Mouse (Mus musculus) embryonic facial prominence, embryonic 10.5 days (tissue): ENCODE data around the gene Lrrc72. TPM values are rescaled to one million over a fixed set of nuclear protein-coding genes. Genes with fewer than 3 reads are reported as not detected.

Source experiments
- DNase-seq: peaks from one replicate; pipeline ENCODE4 v3.0.0-alpha.2; 2017; ENCODE audit warnings: low spot score
- H3K27ac ChIP-seq: fragments of 300-500 bp; sonication (generic); replicated peaks from 2 replicates; pipeline ENCODE4 v1.5.1; 2016; ENCODE audit warnings: mild to moderate bottlenecking
- H3K27me3 ChIP-seq: fragments of 300-500 bp; sonication (generic); replicated peaks from 2 replicates; pipeline ENCODE4 v1.6.1; 2016; ENCODE audit warnings: low read depth, mild to moderate bottlenecking; ENCODE audit not compliant: poor library complexity, severe bottlenecking
- H3K36me3 ChIP-seq: fragments of 300-500 bp; sonication (generic); replicated peaks from 2 replicates; pipeline ENCODE4 v1.6.1; 2016; ENCODE audit warnings: mild to moderate bottlenecking, moderate library complexity
- H3K4me1 ChIP-seq: fragments of 300-500 bp; sonication (generic); 2 replicates; pipeline ENCODE4 v1.6.1; 2016
- H3K4me3 ChIP-seq: fragments of 300-500 bp; sonication (generic); 2 replicates; pipeline ENCODE4 v1.5.1; 2016; ENCODE audit warnings: mild to moderate bottlenecking, moderate library complexity
- H3K9me3 ChIP-seq: fragments of 300-500 bp; sonication (generic); 2 replicates; pipeline ENCODE4 v1.6.1; 2016; ENCODE audit warnings: mild to moderate bottlenecking
- WGBS: fragments of 180-500 bp; shearing (Covaris S2); methylation state at CpG from one replicate; pipeline ENCODE4 v1.1.7; 2016; 5-methylcytosine and 5-hydroxymethylcytosine counted together
- polyA plus RNA-seq: library from polyadenylated mRNA; unstranded; fragments of >200 nt; fragmentation: Nextera tagmentation; extraction: Ambion mirVana; gene quantifications from 2 replicates; pipeline ENCODE4 v1.2.1, GENCODE M21; 2016

The Lrrc72 gene
- not detected in 2 replicates for polyA plus RNA-seq

DNA sequence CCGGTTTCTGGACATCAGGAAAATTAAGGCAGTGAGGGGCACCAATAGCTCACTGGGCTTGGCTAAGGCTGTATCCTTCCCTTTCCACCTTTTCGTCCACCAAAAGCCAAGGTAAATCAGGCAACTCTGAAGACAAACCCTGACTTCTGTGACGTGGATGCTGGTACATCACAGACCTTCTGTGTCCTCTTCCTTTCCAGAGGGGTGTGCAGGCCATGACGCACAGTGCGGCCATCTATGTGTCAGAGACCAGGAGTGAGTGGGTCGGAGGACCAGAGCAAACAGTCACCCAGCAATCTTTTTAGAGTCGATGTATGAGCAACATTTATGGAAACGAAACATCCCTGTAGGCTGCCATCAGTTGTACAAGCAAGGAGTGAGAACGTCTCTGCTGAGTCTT is at the start of gene Lrrc72:
Lrrc72 (minus strand) TSS at position 101 of the 400 bp plus-strand sequence.
- DNase-seq: no peak
- WGBS: 93% methylated on average over 9 of the region's 9 CpGs
- no peaks in the 10 kb centered on the region for H3K9me3 ChIP-seq
- no peaks in the 10 kb centered on the region for H3K4me1 ChIP-seq
- no peak within 1 kb of the TSS for H3K27ac ChIP-seq
- H3K27me3 ChIP-seq: no peaks in the 10 kb centered on the region
- H3K4me3 ChIP-seq: no peak within 1 kb of the TSS
- no peaks in the 10 kb centered on the region for H3K36me3 ChIP-seq

DNA sequence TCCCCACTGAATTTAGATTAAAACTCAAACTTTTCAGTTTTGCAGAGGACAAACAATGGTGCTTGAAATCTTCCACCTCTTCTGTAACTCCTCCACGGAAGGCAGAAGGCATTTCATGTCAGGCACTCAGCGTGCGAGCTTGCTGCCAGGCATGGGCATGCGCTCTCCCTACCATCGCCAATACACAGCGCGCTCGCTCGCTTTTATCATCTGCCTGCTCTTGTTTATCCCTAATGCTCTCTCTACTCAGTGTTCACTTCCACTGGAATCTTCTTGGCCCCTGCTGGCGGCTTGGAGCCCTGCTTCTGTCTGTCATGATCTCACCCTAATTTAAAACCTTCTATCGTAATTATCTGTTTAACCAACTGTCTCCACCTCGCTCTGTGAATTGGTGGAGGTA is 49.1 kb upstream of the Lrrc72 start:
- Histone ChIP-seq H3K4me1 (no peaks in the 10 kb centered on the region), H3K36me3 (no peaks in the 10 kb centered on the region), H3K27ac (no peak overlapping the region), H3K4me3 (no peak overlapping the region), H3K27me3 (no peaks in the 10 kb centered on the region), H3K9me3 (no peaks in the 10 kb centered on the region)
- no peak for DNase-seq
- WGBS: 84% methylated on average over 12 of the region's 12 CpGs

DNA sequence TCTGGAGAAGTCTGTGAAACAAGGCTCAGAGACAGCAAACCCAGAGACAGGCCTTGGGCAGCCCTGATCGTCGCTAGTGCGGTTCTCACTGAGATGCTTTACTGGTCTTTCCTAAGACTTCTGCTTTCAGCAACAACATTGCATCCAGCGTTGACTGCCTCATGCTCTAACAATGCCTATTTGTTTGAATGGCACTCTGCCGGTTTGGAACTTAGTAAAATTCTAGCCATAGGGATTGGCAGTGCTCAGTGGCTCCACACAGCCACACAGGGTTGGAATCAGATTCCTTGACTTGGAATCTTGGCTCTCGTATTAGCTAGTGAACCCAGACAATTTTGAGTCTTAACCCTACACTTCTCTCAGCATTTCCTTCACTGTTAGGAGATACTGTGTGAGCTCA is 38.1 kb upstream of the Lrrc72 start:
- H3K9me3 ChIP-seq: no peaks in the 10 kb centered on the region
- H3K27me3 ChIP-seq: no peaks in the 10 kb centered on the region
- no peak overlapping the region for H3K27ac ChIP-seq
- no peaks in the 10 kb centered on the region for H3K36me3 ChIP-seq
- H3K4me3 ChIP-seq: no peak overlapping the region
- H3K4me1 ChIP-seq: no peaks in the 10 kb centered on the region
- no peak for DNase-seq
- 76% methylated on average over 6 of the region's 6 CpGs for WGBS

DNA sequence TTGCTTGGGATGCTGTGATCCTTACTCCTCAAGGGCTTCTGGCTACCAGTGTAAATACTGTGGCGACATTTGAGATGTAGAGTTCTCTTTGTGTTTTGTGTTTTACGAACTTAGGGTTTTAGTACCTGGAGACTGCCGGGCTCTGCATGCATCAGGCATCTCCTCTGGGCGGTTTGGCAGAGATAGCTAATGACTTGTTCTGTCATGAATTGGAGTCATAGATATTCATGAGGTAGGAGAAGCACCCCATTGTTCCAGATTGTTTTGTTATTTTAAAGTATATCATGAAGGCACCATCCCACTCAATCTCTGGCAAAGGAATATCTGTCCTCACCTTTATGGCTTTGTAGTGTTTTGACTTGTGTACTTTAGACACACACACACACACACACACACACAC is 37.3 kb upstream of the Lrrc72 start:
- Histone ChIP-seq H3K9me3 (no peaks in the 10 kb centered on the region), H3K27me3 (no peaks in the 10 kb centered on the region), H3K4me3 (no peak overlapping the region), H3K4me1 (no peaks in the 10 kb centered on the region), H3K36me3 (no peaks in the 10 kb centered on the region), H3K27ac (no peak overlapping the region)
- 84% methylated on average over 4 of the region's 4 CpGs for WGBS
- DNase-seq: no peak

DNA sequence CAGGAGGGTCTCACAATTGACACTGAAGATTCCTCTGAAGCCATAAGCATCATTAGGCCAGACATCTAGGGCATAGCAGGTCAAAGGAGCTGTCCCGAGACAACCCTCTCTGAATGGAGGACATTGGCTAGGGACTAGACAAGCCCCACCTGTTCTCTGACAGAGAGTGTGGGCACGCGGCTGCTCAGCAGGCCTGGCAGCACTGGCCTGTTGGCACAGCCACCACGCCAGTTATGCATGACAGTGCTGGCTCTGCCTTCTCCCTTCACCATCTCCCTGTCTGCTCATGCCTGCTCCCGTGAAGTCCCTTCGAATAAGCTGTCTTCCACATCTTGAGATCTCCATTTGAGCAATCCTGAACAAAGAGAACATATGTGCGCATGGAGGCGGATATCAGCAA is 36.4 kb upstream of the Lrrc72 start:
- H3K4me3 ChIP-seq: no peak overlapping the region
- 91% methylated on average over 8 of the region's 8 CpGs for WGBS
- no peaks in the 10 kb centered on the region for H3K36me3 ChIP-seq
- H3K4me1 ChIP-seq: no peaks in the 10 kb centered on the region
- no peak for DNase-seq
- no peak overlapping the region for H3K27ac ChIP-seq
- no peaks in the 10 kb centered on the region for H3K9me3 ChIP-seq
- H3K27me3 ChIP-seq: no peaks in the 10 kb centered on the region

DNA sequence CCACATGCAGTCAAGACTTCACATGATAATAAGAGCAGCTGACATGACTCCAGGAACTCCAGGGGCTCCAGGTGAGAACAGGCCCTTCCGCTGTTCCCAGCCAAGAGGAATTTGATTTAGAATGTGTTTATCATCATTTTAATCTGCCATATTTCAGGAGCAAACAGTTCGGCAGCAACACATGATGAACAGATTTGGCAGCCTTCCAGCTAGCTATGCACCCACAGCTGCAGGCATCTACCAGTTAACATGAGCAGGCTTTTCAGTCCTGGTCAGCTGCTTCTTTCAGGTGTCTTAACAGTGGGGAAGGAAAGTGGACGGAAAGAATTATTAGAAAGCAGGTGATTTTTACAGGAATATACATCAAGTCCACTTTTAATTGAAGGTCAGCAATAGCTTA is 21.6 kb upstream of the Lrrc72 start:
- 85% methylated on average over 3 of the region's 3 CpGs for WGBS
- H3K36me3 ChIP-seq: no peaks in the 10 kb centered on the region

DNA sequence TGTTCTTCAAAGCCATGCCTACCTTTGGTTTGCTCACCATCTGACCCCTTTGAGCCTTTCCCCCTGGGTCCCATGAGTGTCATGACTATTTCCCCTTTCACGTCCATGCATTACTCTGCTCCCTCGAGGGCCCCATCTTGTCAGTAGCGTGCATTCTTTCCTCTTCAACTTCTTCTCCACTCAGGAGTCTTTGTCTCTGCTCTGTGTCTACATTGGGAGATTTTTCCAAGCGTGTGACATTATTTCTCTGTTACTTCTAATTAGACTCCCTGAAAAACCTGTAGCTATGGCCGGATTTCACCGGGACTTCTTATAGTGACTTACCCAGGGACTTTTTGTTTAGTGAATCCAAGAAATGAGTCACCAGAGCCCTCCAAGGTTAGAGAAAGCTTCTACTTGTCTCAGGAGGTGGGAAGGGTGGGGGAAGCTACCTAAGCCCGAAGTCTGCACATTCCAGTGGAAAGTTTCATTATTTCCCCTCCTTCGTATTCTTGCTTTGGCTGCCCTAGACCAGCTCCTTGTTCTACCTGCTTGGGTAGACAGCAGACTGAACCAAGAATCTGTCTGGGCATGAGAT is 14.6 kb upstream of the Lrrc72 start:
- H3K36me3 ChIP-seq: no peaks in the 10 kb centered on the region
- no peaks in the 10 kb centered on the region for H3K4me1 ChIP-seq
- no peak for DNase-seq
- no peaks in the 10 kb centered on the region for H3K27me3 ChIP-seq
- no peak overlapping the region for H3K4me3 ChIP-seq
- WGBS: 84% methylated on average over 8 of the region's 8 CpGs
- no peak overlapping the region for H3K27ac ChIP-seq
- no peaks in the 10 kb centered on the region for H3K9me3 ChIP-seq

More for the DNA sequence above, 21.6 kb upstream of the Lrrc72 start:
- Histone ChIP-seq H3K27ac (no peak overlapping the region), H3K4me1 (no peaks in the 10 kb centered on the region), H3K27me3 (no peaks in the 10 kb centered on the region), H3K4me3 (no peak overlapping the region), H3K9me3 (no peaks in the 10 kb centered on the region)
- DNase-seq: no peak

DNA sequence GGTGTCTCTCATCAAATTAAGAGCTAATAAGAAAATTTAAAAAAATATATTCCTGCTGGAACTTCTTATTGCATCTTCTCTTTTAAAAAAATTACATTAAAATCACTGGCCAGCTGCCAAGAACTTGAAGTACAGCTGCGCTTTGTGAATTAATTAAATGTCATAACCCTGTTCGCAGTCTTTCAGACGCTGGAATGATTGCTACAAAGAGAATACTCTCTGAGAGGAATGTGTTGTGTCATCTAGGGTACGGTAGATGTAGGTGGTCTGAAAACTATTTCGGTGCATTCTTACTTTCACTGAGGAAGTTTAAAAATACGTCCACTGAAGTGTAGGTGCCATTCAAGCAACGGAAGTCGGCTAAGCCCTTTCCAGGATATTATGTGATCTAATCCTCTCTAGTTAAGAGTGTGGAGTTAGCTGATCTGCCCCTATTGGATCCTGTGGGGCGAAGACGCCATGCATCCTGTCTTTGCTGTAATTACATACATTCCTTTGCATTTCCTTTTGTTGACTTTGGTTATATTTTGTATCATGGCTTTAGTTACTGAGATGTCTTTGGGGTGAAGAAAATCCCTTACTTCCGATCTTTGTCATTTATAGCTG is 9.0 kb upstream of the Lrrc72 start:
- Histone ChIP-seq H3K27ac (no peak overlapping the region), H3K36me3 (no peaks in the 10 kb centered on the region), H3K27me3 (no peaks in the 10 kb centered on the region), H3K4me1 (no peaks in the 10 kb centered on the region), H3K9me3 (no peaks in the 10 kb centered on the region), H3K4me3 (no peak overlapping the region)
- no peak for DNase-seq
- WGBS: 81% methylated on average over 11 of the region's 11 CpGs

DNA sequence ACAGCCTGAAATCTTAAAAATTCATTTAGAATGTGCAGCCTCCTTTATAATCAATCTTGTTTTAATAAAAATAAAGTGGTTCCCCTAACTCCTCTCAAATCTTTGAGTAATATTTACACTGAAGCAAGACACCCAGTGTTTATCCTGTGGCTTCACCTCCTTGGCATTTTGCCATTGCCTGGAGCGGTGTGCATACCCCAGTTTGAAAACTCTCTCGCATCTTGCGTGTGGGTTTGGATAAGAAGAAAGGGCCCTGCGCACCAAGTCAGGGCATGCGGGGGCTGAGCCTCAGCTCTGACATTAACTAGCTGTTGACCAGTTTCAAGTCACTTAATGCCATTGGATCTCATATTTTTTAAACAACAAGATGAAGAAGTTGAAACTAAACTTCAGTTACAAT is 2.2 kb upstream of the Lrrc72 start:
- H3K4me1 ChIP-seq: no peaks in the 10 kb centered on the region
- peak; percentile 23 for DNase-seq
- H3K36me3 ChIP-seq: no peaks in the 10 kb centered on the region
- no peaks in the 10 kb centered on the region for H3K27me3 ChIP-seq
- WGBS: 67% methylated on average over 5 of the region's 5 CpGs
- H3K27ac ChIP-seq: no peak overlapping the region
- H3K9me3 ChIP-seq: no peaks in the 10 kb centered on the region
- H3K4me3 ChIP-seq: no peak overlapping the region

DNA sequence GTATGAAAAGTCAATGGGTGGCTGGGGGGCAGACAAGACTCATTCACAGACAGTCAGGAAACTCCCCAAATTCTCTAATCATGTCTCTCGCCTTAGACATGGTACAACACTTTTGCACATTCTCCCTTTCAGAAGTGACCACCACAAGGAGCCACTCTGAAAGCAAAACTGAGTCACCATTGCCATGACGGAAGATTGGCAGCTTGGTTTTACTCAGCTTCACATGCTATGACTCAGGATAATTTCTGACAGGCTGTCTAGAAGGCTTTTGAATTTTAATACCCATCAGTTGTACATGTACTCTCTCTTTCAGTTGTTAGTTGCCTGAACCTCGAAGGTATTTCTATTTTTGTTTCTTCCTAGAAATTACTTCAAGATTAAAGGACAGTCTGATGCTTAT is 12.0 kb downstream of the Lrrc72 start:
- no peaks in the 10 kb centered on the region for H3K36me3 ChIP-seq
- no peaks in the 10 kb centered on the region for H3K9me3 ChIP-seq
- WGBS: 90% methylated on average over 3 of the region's 3 CpGs
- H3K4me1 ChIP-seq: no peaks in the 10 kb centered on the region
- DNase-seq: no peak
- H3K27ac ChIP-seq: no peak overlapping the region
- H3K27me3 ChIP-seq: no peaks in the 10 kb centered on the region
- no peak overlapping the region for H3K4me3 ChIP-seq

DNA sequence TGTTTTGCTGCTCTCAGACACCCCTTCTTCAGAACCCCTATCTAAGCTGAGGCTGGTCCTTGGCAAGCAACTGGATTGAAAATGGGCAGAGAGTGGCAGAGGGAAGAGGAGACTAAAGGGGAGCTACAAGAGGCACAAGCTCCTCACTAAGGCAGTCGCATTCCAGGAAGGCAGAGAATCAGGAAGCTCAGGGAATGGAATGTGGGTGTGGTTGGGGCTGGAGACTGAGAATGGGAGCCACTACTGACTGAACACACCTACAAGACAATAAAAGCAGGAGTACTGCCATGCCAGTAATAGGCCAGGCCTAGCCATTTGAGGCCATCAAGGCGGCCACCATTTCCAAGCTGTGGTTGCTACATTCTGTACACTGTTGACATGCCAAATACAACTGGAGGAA is 21.8 kb downstream of the Lrrc72 start:
- Histone ChIP-seq H3K9me3 (0 out of 2 replicates have a peak, but pooled peaks cover 8% of the 10 kb centered on the region), H3K27me3 (no peaks in the 10 kb centered on the region), H3K4me3 (no peak overlapping the region), H3K4me1 (no peaks in the 10 kb centered on the region), H3K27ac (no peak overlapping the region), H3K36me3 (no peaks in the 10 kb centered on the region)
- 84% methylated on average over 2 of the region's 2 CpGs for WGBS
- DNase-seq: no peak

DNA sequence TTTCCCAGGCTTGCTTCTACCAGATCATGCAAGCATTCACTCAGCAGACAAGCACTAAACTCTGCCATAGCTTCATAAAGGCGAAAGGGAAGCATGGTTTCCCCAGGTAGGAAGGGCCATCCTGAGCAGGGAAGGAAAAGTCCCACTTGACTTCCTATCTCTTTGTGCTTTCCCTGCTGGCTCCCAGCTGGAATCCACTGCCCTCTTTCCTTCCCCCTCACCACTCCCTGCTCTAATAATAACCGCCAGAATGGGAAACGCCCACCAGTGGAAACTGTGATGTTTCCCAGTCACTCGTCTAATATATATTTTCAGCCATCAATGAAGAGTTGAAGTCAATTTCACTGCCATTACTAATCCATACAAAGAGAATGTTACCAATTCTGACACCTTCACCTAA is 28.8 kb downstream of the Lrrc72 start:
- Histone ChIP-seq H3K27ac (no peak overlapping the region), H3K4me3 (no peak overlapping the region), H3K4me1 (0 out of 2 replicates have a peak, but pooled peaks cover 2% of the 10 kb centered on the region), H3K9me3 (no peaks in the 10 kb centered on the region), H3K36me3 (no peaks in the 10 kb centered on the region), H3K27me3 (no peaks in the 10 kb centered on the region)
- 75% methylated on average over 4 of the region's 4 CpGs for WGBS
- DNase-seq: no peak

DNA sequence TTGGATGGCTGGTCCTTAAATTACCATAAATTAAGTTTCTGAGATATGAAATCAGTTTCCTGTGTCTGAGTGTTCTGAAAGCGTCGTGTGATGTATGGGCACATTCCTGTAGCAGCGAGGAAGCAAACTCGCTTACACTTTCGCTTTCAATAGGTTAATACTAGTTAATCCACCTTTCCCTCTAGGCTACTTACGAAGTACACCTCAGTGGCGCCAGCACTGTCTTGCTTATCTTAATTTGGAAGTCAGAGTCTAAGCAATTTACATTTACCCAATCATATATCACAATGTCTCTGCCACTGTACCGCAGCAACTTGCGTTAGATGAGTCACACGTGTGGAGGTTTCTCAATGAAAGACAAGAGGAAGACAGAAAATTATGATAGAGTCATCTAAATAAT is 36.3 kb downstream of the Lrrc72 start:
- Histone ChIP-seq H3K36me3 (no peaks in the 10 kb centered on the region), H3K9me3 (no peaks in the 10 kb centered on the region), H3K27ac (no peak overlapping the region), H3K4me1 (peaks cover 12% of the 10 kb centered on the region; the same call in 1 of the 2 replicates), H3K27me3 (peaks cover 6% of the 10 kb centered on the region; the same call in 1 of the 2 replicates), H3K4me3 (no peak overlapping the region)
- DNase-seq: no peak
- WGBS: 85% methylated on average over 10 of the region's 10 CpGs
